Mouse (Mus musculus) forebrain, embryonic 16.5 days (tissue): ENCODE measurements around the gene Krtap19-2. TPM values are rescaled to one million over a fixed set of nuclear protein-coding genes. Genes with fewer than 3 reads are reported as not detected.

Source experiments
- ATAC-seq: fragments of 200-750 bp; cut with Nextera tagmentation; 2 replicates; pipeline ENCODE4 v1.8.0; 2017; ENCODE audit warnings: mild to moderate bottlenecking, moderate library complexity
- H3K27ac ChIP-seq: fragments of 300-500 bp; sonication (generic); 2 replicates; pipeline ENCODE4 v1.5.1; 2014; ENCODE audit warnings: low read length, control low read depth
- H3K27me3 ChIP-seq: fragments of 300-500 bp; sonication (generic); replicated peaks from 2 replicates; pipeline ENCODE4 v1.6.1; 2014; ENCODE audit warnings: low read length; ENCODE audit not compliant: control insufficient read depth, insufficient read depth
- H3K36me3 ChIP-seq: fragments of 300-500 bp; sonication (generic); 2 replicates; pipeline ENCODE4 v1.6.1; 2014; ENCODE audit not compliant: control insufficient read depth, insufficient read depth
- H3K4me1 ChIP-seq: fragments of 300-500 bp; sonication (generic); replicated peaks from 2 replicates; pipeline ENCODE4 v1.6.1; 2014; ENCODE audit warnings: low read length; ENCODE audit not compliant: control insufficient read depth, insufficient read depth
- H3K4me2 ChIP-seq: fragments of 300-500 bp; sonication (generic); 2 replicates; pipeline ENCODE4 v1.6.1; 2014; ENCODE audit warnings: mild to moderate bottlenecking, low read length, control low read depth
- H3K4me3 ChIP-seq: fragments of 300-500 bp; sonication (generic); replicated peaks from 2 replicates; pipeline ENCODE4 v1.5.1; 2014; ENCODE audit warnings: mild to moderate bottlenecking, low read length, control low read depth
- H3K9ac ChIP-seq: fragments of 300-500 bp; sonication (generic); replicated peaks from 2 replicates; pipeline ENCODE4 v1.6.1; 2014; ENCODE audit warnings: low read depth, low read length, control low read depth
- H3K9me3 ChIP-seq: fragments of 300-500 bp; sonication (generic); 2 replicates; pipeline ENCODE4 v1.6.1; 2016; ENCODE audit warnings: low read length; ENCODE audit not compliant: control insufficient read depth
- WGBS: fragments of 180-500 bp; shearing (Covaris S2); extraction: QIAGEN DNeasy Blood & Tissue Kit; methylation state at CpG from one replicate; pipeline ENCODE4 v1.1.7; 2014; 5-methylcytosine and 5-hydroxymethylcytosine counted together
- polyA plus RNA-seq: library from polyadenylated mRNA; unstranded; fragments of >200 nt; fragmentation: Nextera tagmentation; extraction: Ambion mirVana; gene quantifications from 2 replicates; pipeline ENCODE4 v1.2.1, GENCODE M21; 2015

The Krtap19-2 gene
- polyA plus RNA-seq: not detected in 2 replicates

GRCm38 (mm10) chr16:88874169-88874568 lies at the start of gene Krtap19-2:
Gene Krtap19-2, minus strand, starts transcription at chr16:88874269.
- Histone ChIP-seq H3K9me3 (no peaks in the 10 kb centered on the region), H3K27ac (no peak within 1 kb of the TSS), H3K4me1 (no peaks in the 10 kb centered on the region), H3K27me3 (no peaks in the 10 kb centered on the region), H3K36me3 (no peaks in the 10 kb centered on the region), H3K9ac (no peak within 1 kb of the TSS), H3K4me2 (no peak within 1 kb of the TSS), H3K4me3 (no peak within 1 kb of the TSS)
- WGBS: 96% methylated on average over 3 of the region's 3 CpGs
- ATAC-seq: no peak

- H3K36me3 ChIP-seq: no peaks in the 10 kb centered on the region
- no peak within 1 kb of the TSS for H3K4me3 ChIP-seq
- no peaks in the 10 kb centered on the region for H3K4me1 ChIP-seq
- no peaks in the 10 kb centered on the region for H3K27me3 ChIP-seq
- H3K4me2 ChIP-seq: no peak within 1 kb of the TSS
- 91% methylated on average over 6 of the region's 6 CpGs for WGBS
- no peak within 1 kb of the TSS for H3K27ac ChIP-seq
- H3K9ac ChIP-seq: no peak within 1 kb of the TSS
- ATAC-seq: no peak
- no peaks in the 10 kb centered on the region for H3K9me3 ChIP-seq
Observed at GRCm38 (mm10) chr16:88896357-88896756, 22.3 kb upstream of the Krtap19-2 start, which contains the start of gene Krtap19-5. Gene Krtap19-5, minus strand, starts transcription at chr16:88896457.

GRCm38 (mm10) chr16:88886870-88887269 lies 12.8 kb upstream of the Krtap19-2 start:
- Histone ChIP-seq H3K36me3 (no peaks in the 10 kb centered on the region), H3K4me2 (no peak overlapping the region), H3K4me3 (no peak overlapping the region), H3K27ac (no peak overlapping the region), H3K27me3 (no peaks in the 10 kb centered on the region), H3K9me3 (no peaks in the 10 kb centered on the region), H3K9ac (no peak overlapping the region), H3K4me1 (no peaks in the 10 kb centered on the region)
- 62% methylated on average over 6 of the region's 6 CpGs for WGBS
- peak; percentile 86 for ATAC-seq

GRCm38 (mm10) chr16:88884989-88885388 lies 10.9 kb upstream of the Krtap19-2 start, which contains the start of gene Krtap19-4:
Gene Krtap19-4, minus strand, starts transcription at chr16:88885089.
- H3K27ac ChIP-seq: no peak within 1 kb of the TSS
- 84% methylated on average over 5 of the region's 5 CpGs for WGBS

GRCm38 (mm10) chr16:88877938-88878337 lies 3.9 kb upstream of the Krtap19-2 start, which contains the start of gene Krtap19-3:
Gene Krtap19-3, minus strand, starts transcription at chr16:88878038.
- Histone ChIP-seq H3K4me2 (no peak within 1 kb of the TSS), H3K4me3 (no peak within 1 kb of the TSS), H3K27ac (no peak within 1 kb of the TSS), H3K9me3 (no peaks in the 10 kb centered on the region), H3K4me1 (no peaks in the 10 kb centered on the region), H3K9ac (no peak within 1 kb of the TSS), H3K36me3 (no peaks in the 10 kb centered on the region), H3K27me3 (no peaks in the 10 kb centered on the region)
- no peak for ATAC-seq
- WGBS: 81% methylated on average over 2 of the region's 2 CpGs

More at GRCm38 (mm10) chr16:88884989-88885388, 10.9 kb upstream of the Krtap19-2 start, which contains the start of gene Krtap19-4:
- H3K4me2 ChIP-seq: no peak within 1 kb of the TSS
- no peak for ATAC-seq
- H3K27me3 ChIP-seq: no peaks in the 10 kb centered on the region
- H3K9ac ChIP-seq: no peak within 1 kb of the TSS
- H3K9me3 ChIP-seq: no peaks in the 10 kb centered on the region
- no peaks in the 10 kb centered on the region for H3K36me3 ChIP-seq
- H3K4me1 ChIP-seq: no peaks in the 10 kb centered on the region
- H3K4me3 ChIP-seq: no peak within 1 kb of the TSS

GRCm38 (mm10) chr16:88869311-88869710 lies 4.8 kb downstream of the Krtap19-2 start, which contains the start of gene Krtap19-1:
Gene Krtap19-1, minus strand, starts transcription at chr16:88869411.
- Histone ChIP-seq H3K4me2 (no peak within 1 kb of the TSS), H3K27ac (no peak within 1 kb of the TSS), H3K9ac (no peak within 1 kb of the TSS), H3K9me3 (no peaks in the 10 kb centered on the region), H3K27me3 (no peaks in the 10 kb centered on the region), H3K36me3 (no peaks in the 10 kb centered on the region), H3K4me1 (no peaks in the 10 kb centered on the region), H3K4me3 (no peak within 1 kb of the TSS)
- whole genome bisulfite sequencing: 87% methylated on average over 6 of the region's 6 CpGs
- no peak for ATAC-seq

- no peaks in the 10 kb centered on the region for H3K4me1 ChIP-seq
- no peak overlapping the region for H3K4me3 ChIP-seq
- H3K9me3 ChIP-seq: no peaks in the 10 kb centered on the region
- no peaks in the 10 kb centered on the region for H3K27me3 ChIP-seq
- H3K27ac ChIP-seq: no peak overlapping the region
- no peak overlapping the region for H3K9ac ChIP-seq
- no peak overlapping the region for H3K4me2 ChIP-seq
- no peak for ATAC-seq
- no peaks in the 10 kb centered on the region for H3K36me3 ChIP-seq
- 87% methylated on average over 4 of the region's 4 CpGs for WGBS
Observed at GRCm38 (mm10) chr16:88864887-88865407, 9.1 kb downstream of the Krtap19-2 start.

GRCm38 (mm10) chr16:88851450-88851849 lies 22.6 kb downstream of the Krtap19-2 start:
- ATAC-seq: no peak
- Histone ChIP-seq H3K4me2 (no peak overlapping the region), H3K27me3 (no peaks in the 10 kb centered on the region), H3K27ac (no peak overlapping the region), H3K36me3 (no peaks in the 10 kb centered on the region), H3K4me1 (no peaks in the 10 kb centered on the region), H3K4me3 (no peak overlapping the region), H3K9ac (no peak overlapping the region), H3K9me3 (no peaks in the 10 kb centered on the region)
- 15% methylated on average over 5 of the region's 5 CpGs for WGBS

- H3K9ac ChIP-seq: no peak overlapping the region
- WGBS: 89% methylated on average over 4 of the region's 4 CpGs
- no peak for ATAC-seq
Observed at GRCm38 (mm10) chr16:88848558-88848957, 25.5 kb downstream of the Krtap19-2 start.

More at GRCm38 (mm10) chr16:88848558-88848957, 25.5 kb downstream of the Krtap19-2 start:
- Histone ChIP-seq H3K27me3 (no peaks in the 10 kb centered on the region), H3K4me3 (no peak overlapping the region), H3K9me3 (no peaks in the 10 kb centered on the region), H3K27ac (no peak overlapping the region), H3K36me3 (no peaks in the 10 kb centered on the region), H3K4me2 (no peak overlapping the region), H3K4me1 (no peaks in the 10 kb centered on the region)
